Comparison of ENCODE assay signal across 12 mouse cellular contexts in the genomic region with DNA sequence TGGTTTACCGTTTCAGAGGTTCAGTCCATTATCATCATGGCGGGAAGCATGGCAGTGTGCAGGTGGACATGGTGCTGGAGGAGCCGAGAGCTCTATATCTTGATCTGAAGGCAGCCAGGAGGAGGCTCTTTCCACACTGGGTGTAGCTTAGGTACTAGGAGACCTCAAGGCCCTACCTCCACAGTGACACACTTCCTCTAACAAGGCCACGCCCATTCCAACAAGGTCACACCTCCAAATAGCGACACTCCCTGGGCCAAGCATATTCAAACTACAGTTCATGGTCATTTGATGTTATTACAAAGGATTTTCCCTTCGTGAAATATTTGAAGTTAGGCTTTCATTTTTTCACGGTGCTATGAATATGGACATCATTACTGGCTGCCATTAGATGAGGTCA.
"Had no signal": no experiment of that assay in that cellular context is flagged by ENCODE, and none has a peak within 500 bp of the region (broad histone marks: within the 10 kb centered on the region; RNA-seq: fewer than 3 reads in every experiment).

No protein-coding gene starts in this region.

- DNase-seq: gastrocnemius, adult 2 months; gastrocnemius, postnatal 10 days; gastrocnemius, postnatal 25 days; heart, adult 18-20 months; heart, postnatal 10 days; heart, postnatal 4 days; kidney, adult 11 months; kidney, adult 2 months; kidney, adult 9 months; kidney, postnatal 25 days; kidney, postnatal 4 days; left cerebral cortex, postnatal 4 days had no signal
